Mouse (Mus musculus) embryonic fibroblast, embryonic 13.5 days (primary cell): ENCODE results near the gene Cxcl3.

Source experiments
- CTCF ChIP-seq: IDR thresholded peaks from 2 replicates; pipeline ENCODE4 v1.5.1; 2011; ENCODE audit warnings: mild to moderate bottlenecking, control low read depth, low read length, moderate library complexity, borderline replicate concordance; ENCODE audit not compliant: insufficient read depth
- POLR2A ChIP-seq: IDR thresholded peaks from 2 replicates; pipeline ENCODE4 v1.6.1; 2011; ENCODE audit warnings: low read depth, mild to moderate bottlenecking, control low read depth, low read length, moderate library complexity

GRCm38 (mm10) chr5:90807176-90807950 is 21.5 kb downstream of the Cxcl3 start:
- TF ChIP-seq POLR2A (no peak), CTCF (no peak)
